Mouse (Mus musculus) ovary, adult 2 months (tissue): ENCODE results near the gene Gabrr3. TPM values are rescaled to one million over a fixed set of nuclear protein-coding genes. Genes with fewer than 3 reads are reported as not detected.

Experiments used
- polyA plus RNA-seq: library from polyadenylated mRNA; depleted of rRNA; stranded (reverse); fragments of >200 nt; gene quantifications from 2 replicates; pipeline ENCODE4 v1.2.3, GENCODE M21; 2012; rRNA removed

Gabrr3 gene
- 0.06 TPM in 1 of 2 replicates, not detected in the other for polyA plus RNA-seq

DNA sequence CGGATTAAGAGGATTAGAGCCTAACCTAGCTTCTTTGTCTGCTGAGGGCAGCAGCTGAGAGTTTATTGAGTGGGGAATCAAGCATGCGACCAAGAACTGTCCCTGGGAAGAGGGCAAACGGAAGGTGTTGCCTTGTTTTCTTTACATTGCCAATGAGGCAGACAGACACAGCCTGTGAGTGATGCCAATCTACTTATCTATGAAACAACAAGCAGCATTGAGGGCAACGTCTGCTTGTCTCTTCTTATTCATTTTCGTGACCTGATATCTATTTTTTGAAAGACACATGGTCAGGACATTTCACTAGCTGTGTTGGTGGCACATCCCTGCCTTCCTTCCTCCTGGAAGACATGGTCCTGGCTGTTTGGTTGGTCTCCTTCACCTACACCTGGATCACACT, at the start of gene Gabrr3:
Gabrr3 (plus strand) TSS at position 301 of the 400 bp plus-strand sequence.

DNA sequence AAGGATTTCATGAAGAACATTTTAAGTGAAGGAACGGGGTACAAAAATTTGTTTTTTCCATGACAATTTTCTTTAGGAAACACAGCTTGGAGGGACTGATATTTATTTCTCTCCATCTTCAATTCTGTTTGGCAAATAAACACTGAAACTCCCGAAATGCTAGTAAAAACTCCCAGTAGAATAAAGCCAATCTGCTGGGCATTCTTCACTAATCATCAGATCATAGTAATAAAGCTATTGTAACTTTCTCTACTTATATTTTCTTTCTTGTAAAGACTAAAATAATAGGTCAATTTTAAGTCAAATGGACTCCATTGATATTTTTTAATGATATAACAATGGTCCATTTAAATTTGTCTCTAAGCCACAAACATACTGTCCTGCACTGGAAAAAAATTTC, 43.2 kb upstream of the Gabrr3 start, which contains the start of gene Olfr209:
Olfr209 (minus strand) TSS at position 101 of the 400 bp plus-strand sequence.

DNA sequence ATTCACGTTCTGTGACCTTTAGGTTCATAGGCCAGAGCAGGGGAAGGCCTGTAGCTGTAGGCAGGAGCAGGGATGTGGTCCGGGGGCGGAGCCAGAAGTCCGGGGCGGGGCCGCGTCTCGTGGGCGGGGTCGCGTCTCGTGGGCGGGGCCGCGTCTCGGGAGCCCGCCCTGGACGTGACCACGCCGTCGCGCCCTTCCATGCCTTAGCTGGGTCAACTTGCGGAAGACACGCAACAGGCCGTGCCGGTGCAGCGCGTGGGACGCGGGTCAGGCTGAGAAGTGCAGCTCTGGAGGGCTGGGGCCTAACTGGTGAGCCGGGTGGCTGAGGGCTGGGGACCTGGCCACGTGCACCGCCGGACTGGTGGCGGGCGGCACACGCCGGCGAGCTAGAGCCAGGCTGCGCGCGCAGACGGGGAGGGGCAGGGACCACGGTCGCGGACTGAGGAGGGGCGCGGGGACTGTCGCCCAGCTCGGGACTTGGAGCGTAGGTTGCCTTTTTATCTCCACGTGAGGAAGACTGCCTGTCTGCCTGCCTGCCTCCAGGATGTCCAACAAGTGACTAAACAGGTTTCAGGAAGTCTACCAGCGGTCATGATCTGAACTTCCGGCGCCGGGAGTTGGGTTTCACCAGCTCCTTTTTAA, 64.6 kb downstream of the Gabrr3 start, which contains the start of gene Riox2:
Riox2 (plus strand) TSS at position 139 of the 642 bp plus-strand sequence.

Other genes starting within 250 kb of the Gabrr3 start
- gene Olfr196, start 236.9 kb upstream of the Gabrr3 start, polyA plus RNA-seq = not detected in 2 replicates
- not detected in 2 replicates for gene Olfr198, start 203.8 kb upstream of the Gabrr3 start, polyA plus RNA-seq
- not detected in 2 replicates for gene Olfr199, start 187.6 kb upstream of the Gabrr3 start, polyA plus RNA-seq
- gene Olfr201, start 134.7 kb upstream of the Gabrr3 start, polyA plus RNA-seq = not detected in 2 replicates
- not detected in 2 replicates for gene Olfr202, start 120.5 kb upstream of the Gabrr3 start, polyA plus RNA-seq
- gene Olfr203, start 108.5 kb upstream of the Gabrr3 start, polyA plus RNA-seq = not detected in 2 replicates
- not detected in 2 replicates for gene Olfr204, start 89.1 kb upstream of the Gabrr3 start, polyA plus RNA-seq
- not detected in 2 replicates for gene Olfr205, start 76.2 kb upstream of the Gabrr3 start, polyA plus RNA-seq
- gene Olfr206, start 58.1 kb upstream of the Gabrr3 start, polyA plus RNA-seq = not detected in 2 replicates
- not detected in 2 replicates for gene Olfr209, start 43.3 kb upstream of the Gabrr3 start, polyA plus RNA-seq
- gene Riox2, start 64.4 kb downstream of the Gabrr3 start, polyA plus RNA-seq = 4.3 and 4.5 TPM in 2 replicates
- 5.7 and 5.9 TPM in 2 replicates for gene Crybg3, start 193.6 kb downstream of the Gabrr3 start, polyA plus RNA-seq
- 1.3 and 2.5 TPM in 2 replicates for gene Arl6, start 232.1 kb downstream of the Gabrr3 start, polyA plus RNA-seq